Mouse (Mus musculus): ENCODE measurements around the gene Smim15. TPM values are rescaled to one million over a fixed set of nuclear protein-coding genes. Genes with fewer than 3 reads are reported as not detected.

Gene Smim15
- polyA plus RNA-seq (2015; fragmentation: Nextera tagmentation; extraction: Ambion mirVana), result 76.2 and 79.8 TPM in 2 replicates

GRCm38 (mm10) chr13:108044222-108044941 lies at the start of gene Smim15:
Gene Smim15 (plus strand): TSS chr13:108044446.
- Histone ChIP-seq H3K36me3 (peaks cover 11% of the 10 kb centered on the region), H3K4me1 (peaks cover 45% of the 10 kb centered on the region)
- under 1% methylated on average over 71 of the region's 71 CpGs for WGBS

GRCm38 (mm10) chr13:107995211-107995610 lies 49.0 kb upstream of the Smim15 start:
- no peaks in the 10 kb centered on the region for H3K36me3 ChIP-seq
- WGBS, result 55% methylated on average over 7 of the region's 7 CpGs
- no peak overlapping the region for H3K4me3 ChIP-seq (replicated peaks)
- H3K4me2 ChIP-seq, result no peak overlapping the region
- 0 out of 2 replicates have a peak, but pooled peaks cover 6% of the 10 kb centered on the region for H3K4me1 ChIP-seq
- no peaks in the 10 kb centered on the region for H3K9me3 ChIP-seq (replicated peaks)
- no peaks in the 10 kb centered on the region for H3K27me3 ChIP-seq
- H3K9ac ChIP-seq, result no peak overlapping the region
- no peak for ATAC-seq (replicated peaks; ENCODE audit: low FRiP score)
- H3K27ac ChIP-seq, result no peak overlapping the region

More at GRCm38 (mm10) chr13:108044222-108044941, at the start of gene Smim15:
- Histone ChIP-seq H3K9ac (peak within 1 kb of the TSS; percentile 95), H3K4me3 (replicated peaks) (peak within 1 kb of the TSS; percentile 83), H3K27me3 (no peaks in the 10 kb centered on the region), H3K9me3 (replicated peaks) (no peaks in the 10 kb centered on the region), H3K4me2 (peak within 1 kb of the TSS; percentile 68), H3K27ac (peak within 1 kb of the TSS; percentile 99)
- ATAC-seq (replicated peaks; ENCODE audit: low FRiP score), result peak; percentile 97

- WGBS, result 91% methylated on average over 3 of the region's 3 CpGs
Measured at GRCm38 (mm10) chr13:107996301-107996700, 47.9 kb upstream of the Smim15 start.

GRCm38 (mm10) chr13:108007861-108008260 lies 36.4 kb upstream of the Smim15 start:
- H3K4me3 ChIP-seq (replicated peaks), result no peak overlapping the region
- no peak overlapping the region for H3K27ac ChIP-seq
- peaks cover 3% of the 10 kb centered on the region; the same call in 1 of the 2 replicates for H3K9me3 ChIP-seq (replicated peaks)
- no peaks in the 10 kb centered on the region for H3K4me1 ChIP-seq
- no peak overlapping the region for H3K4me2 ChIP-seq
- WGBS, result 76% methylated on average over 4 of the region's 4 CpGs
- no peak overlapping the region for H3K9ac ChIP-seq
- ATAC-seq (replicated peaks; ENCODE audit: low FRiP score), result no peak
- no peaks in the 10 kb centered on the region for H3K27me3 ChIP-seq
- H3K36me3 ChIP-seq, result no peaks in the 10 kb centered on the region

More at GRCm38 (mm10) chr13:107996301-107996700, 47.9 kb upstream of the Smim15 start:
- Histone ChIP-seq H3K9me3 (replicated peaks) (no peaks in the 10 kb centered on the region), H3K27me3 (no peaks in the 10 kb centered on the region), H3K4me2 (no peak overlapping the region), H3K4me1 (0 out of 2 replicates have a peak, but pooled peaks cover 6% of the 10 kb centered on the region), H3K9ac (no peak overlapping the region), H3K4me3 (replicated peaks) (no peak overlapping the region), H3K36me3 (no peaks in the 10 kb centered on the region), H3K27ac (no peak overlapping the region)
- no peak for ATAC-seq (replicated peaks; ENCODE audit: low FRiP score)

GRCm38 (mm10) chr13:108013110-108013509 lies 31.1 kb upstream of the Smim15 start:
- peak; percentile 70 for ATAC-seq (replicated peaks; ENCODE audit: low FRiP score)
- WGBS, result 54% methylated on average over 8 of the region's 8 CpGs

GRCm38 (mm10) chr13:108013839-108014238 lies 30.4 kb upstream of the Smim15 start:
- WGBS, result 62% methylated on average over 6 of the region's 6 CpGs
- H3K27ac ChIP-seq, result peak overlapping the region; percentile 65

More at GRCm38 (mm10) chr13:108013110-108013509, 31.1 kb upstream of the Smim15 start:
- Histone ChIP-seq H3K9ac (no peak overlapping the region), H3K36me3 (no peaks in the 10 kb centered on the region), H3K27me3 (no peaks in the 10 kb centered on the region), H3K4me1 (0 out of 2 replicates have a peak, but pooled peaks cover 2% of the 10 kb centered on the region), H3K4me3 (replicated peaks) (no peak overlapping the region), H3K27ac (peak overlapping the region; percentile 65), H3K4me2 (no peak overlapping the region), H3K9me3 (replicated peaks) (peaks cover 3% of the 10 kb centered on the region; the same call in 1 of the 2 replicates)

GRCm38 (mm10) chr13:108015166-108015565 lies 29.1 kb upstream of the Smim15 start:
- no peak for ATAC-seq (replicated peaks; ENCODE audit: low FRiP score)
- Histone ChIP-seq H3K4me3 (replicated peaks) (no peak overlapping the region), H3K9ac (no peak overlapping the region), H3K27me3 (no peaks in the 10 kb centered on the region), H3K9me3 (replicated peaks) (no peaks in the 10 kb centered on the region), H3K27ac (no peak overlapping the region), H3K4me1 (0 out of 2 replicates have a peak, but pooled peaks cover 2% of the 10 kb centered on the region), H3K36me3 (no peaks in the 10 kb centered on the region), H3K4me2 (no peak overlapping the region)
- WGBS, result 83% methylated on average over 6 of the region's 6 CpGs

More at GRCm38 (mm10) chr13:108013839-108014238, 30.4 kb upstream of the Smim15 start:
- no peaks in the 10 kb centered on the region for H3K27me3 ChIP-seq
- no peak overlapping the region for H3K4me3 ChIP-seq (replicated peaks)
- 0 out of 2 replicates have a peak, but pooled peaks cover 2% of the 10 kb centered on the region for H3K4me1 ChIP-seq
- H3K4me2 ChIP-seq, result no peak overlapping the region
- no peaks in the 10 kb centered on the region for H3K9me3 ChIP-seq (replicated peaks)
- H3K9ac ChIP-seq, result no peak overlapping the region
- no peaks in the 10 kb centered on the region for H3K36me3 ChIP-seq
- peak; percentile 88 for ATAC-seq (replicated peaks; ENCODE audit: low FRiP score)

GRCm38 (mm10) chr13:108017349-108017748 lies 26.9 kb upstream of the Smim15 start:
- ATAC-seq (replicated peaks; ENCODE audit: low FRiP score), result no peak
- 71% methylated on average over 6 of the region's 6 CpGs for WGBS
- no peaks in the 10 kb centered on the region for H3K9me3 ChIP-seq (replicated peaks)
- H3K27ac ChIP-seq, result no peak overlapping the region
- H3K27me3 ChIP-seq, result no peaks in the 10 kb centered on the region
- H3K4me1 ChIP-seq, result 0 out of 2 replicates have a peak, but pooled peaks cover 2% of the 10 kb centered on the region
- H3K9ac ChIP-seq, result no peak overlapping the region
- no peaks in the 10 kb centered on the region for H3K36me3 ChIP-seq
- no peak overlapping the region for H3K4me2 ChIP-seq
- H3K4me3 ChIP-seq (replicated peaks), result no peak overlapping the region

- WGBS, result 71% methylated on average over 3 of the region's 3 CpGs
- Histone ChIP-seq H3K9ac (no peak overlapping the region), H3K27ac (no peak overlapping the region), H3K27me3 (no peaks in the 10 kb centered on the region), H3K4me2 (no peak overlapping the region), H3K4me1 (no peaks in the 10 kb centered on the region), H3K36me3 (no peaks in the 10 kb centered on the region), H3K4me3 (replicated peaks) (no peak overlapping the region), H3K9me3 (replicated peaks) (no peaks in the 10 kb centered on the region)
- ATAC-seq (replicated peaks; ENCODE audit: low FRiP score), result 0 out of 2 replicates have a peak, but pooled peaks have one; percentile 22
Measured at GRCm38 (mm10) chr13:108025802-108026201, 18.4 kb upstream of the Smim15 start.

GRCm38 (mm10) chr13:108032789-108033188 lies 11.5 kb upstream of the Smim15 start:
- Histone ChIP-seq H3K4me2 (no peak overlapping the region), H3K36me3 (no peaks in the 10 kb centered on the region), H3K27ac (no peak overlapping the region), H3K4me3 (replicated peaks) (no peak overlapping the region), H3K4me1 (no peaks in the 10 kb centered on the region), H3K9me3 (replicated peaks) (no peaks in the 10 kb centered on the region), H3K27me3 (no peaks in the 10 kb centered on the region), H3K9ac (no peak overlapping the region)
- WGBS, result 96% methylated on average over 4 of the region's 4 CpGs
- ATAC-seq (replicated peaks; ENCODE audit: low FRiP score), result no peak

- Histone ChIP-seq H3K4me1 (peaks cover 33% of the 10 kb centered on the region), H3K27ac (0 out of 2 replicates have a peak overlapping the region, but pooled peaks have one; percentile 14), H3K4me3 (replicated peaks) (no peak overlapping the region), H3K9ac (no peak overlapping the region), H3K36me3 (no peaks in the 10 kb centered on the region), H3K27me3 (no peaks in the 10 kb centered on the region), H3K9me3 (replicated peaks) (no peaks in the 10 kb centered on the region), H3K4me2 (no peak overlapping the region)
- WGBS, result 49% methylated on average over 6 of the region's 6 CpGs
- no peak for ATAC-seq (replicated peaks; ENCODE audit: low FRiP score)
Measured at GRCm38 (mm10) chr13:108039375-108039774, 4.9 kb upstream of the Smim15 start.

- no peaks in the 10 kb centered on the region for H3K36me3 ChIP-seq
- WGBS, result 74% methylated on average over 9 of the region's 9 CpGs
- no peak for ATAC-seq (replicated peaks; ENCODE audit: low FRiP score)
- H3K27ac ChIP-seq, result 0 out of 2 replicates have a peak overlapping the region, but pooled peaks have one; percentile 14
- no peak overlapping the region for H3K9ac ChIP-seq
- H3K4me3 ChIP-seq (replicated peaks), result no peak overlapping the region
- H3K4me2 ChIP-seq, result no peak overlapping the region
- H3K27me3 ChIP-seq, result no peaks in the 10 kb centered on the region
- H3K9me3 ChIP-seq (replicated peaks), result no peaks in the 10 kb centered on the region
- H3K4me1 ChIP-seq, result peaks cover 33% of the 10 kb centered on the region
Measured at GRCm38 (mm10) chr13:108039902-108040301, 4.3 kb upstream of the Smim15 start.

Data from kidney, embryonic 15.5 days (tissue).